Mouse (Mus musculus): ENCODE data around the gene Samd10. TPM values are rescaled to one million over a fixed set of nuclear protein-coding genes. Genes with fewer than 3 reads are reported as not detected.
A peak's percentile ranks its signal among the peaks of the same experiment; 100 is the strongest.

Gene Samd10
- polyA plus RNA-seq, 1 experiment from 2014 or later = 29.2 TPM

GRCm38 (mm10) chr2:181581402-181582120, 17.5 kb downstream of the Samd10 start:
- WGBS = under 1% methylated on average over 49 of the region's 49 CpGs

GRCm38 (mm10) chr2:181581016-181581401, 18.0 kb downstream of the Samd10 start:
- Histone ChIP-seq H3K4me1 (ENCODE audit: control insufficient read depth, insufficient read depth, low read length) (peaks cover 28% of the 10 kb centered on the region), H3K36me3 (ENCODE audit: control insufficient read depth, insufficient read depth, low read length) (peaks cover 22% of the 10 kb centered on the region), H3K9me3 (ENCODE audit: control insufficient read depth, low read length) (no peaks in the 10 kb centered on the region), H3K4me2 (replicated peaks; ENCODE audit: low read depth, low read length) (peak overlapping the region; percentile 82), H3K9ac (ENCODE audit: low read depth, low read length) (peak overlapping the region; percentile 80), H3K27ac (ENCODE audit: low read depth, low read length) (peak overlapping the region; percentile 88), H3K4me3 (ENCODE audit: low read length) (peak overlapping the region; percentile 57), H3K27me3 (ENCODE audit: control insufficient read depth, insufficient read depth, low read length) (no peaks in the 10 kb centered on the region)
- under 1% methylated on average over 11 of the region's 11 CpGs for WGBS
- peak; percentile 75 for ATAC-seq (ENCODE audit: low FRiP score, low TSS enrichment)

More at GRCm38 (mm10) chr2:181581402-181582120, 17.5 kb downstream of the Samd10 start:
- peak overlapping the region; percentile 88 for H3K27ac ChIP-seq (ENCODE audit: low read depth, low read length)
- H3K9me3 ChIP-seq (ENCODE audit: control insufficient read depth, low read length) = no peaks in the 10 kb centered on the region
- peaks cover 28% of the 10 kb centered on the region for H3K36me3 ChIP-seq (ENCODE audit: control insufficient read depth, insufficient read depth, low read length)
- H3K27me3 ChIP-seq (ENCODE audit: control insufficient read depth, insufficient read depth, low read length) = no peaks in the 10 kb centered on the region
- H3K9ac ChIP-seq (ENCODE audit: low read depth, low read length) = peak overlapping the region; percentile 80
- H3K4me2 ChIP-seq (replicated peaks; ENCODE audit: low read depth, low read length) = peak overlapping the region; percentile 82
- H3K4me3 ChIP-seq (ENCODE audit: low read length) = peak overlapping the region; percentile 57
- ATAC-seq (ENCODE audit: low FRiP score, low TSS enrichment) = peak; percentile 71
- H3K4me1 ChIP-seq (ENCODE audit: control insufficient read depth, insufficient read depth, low read length) = peaks cover 28% of the 10 kb centered on the region

- Histone ChIP-seq H3K27ac (ENCODE audit: low read depth, low read length) (peak overlapping the region; percentile 88), H3K9me3 (ENCODE audit: control insufficient read depth, low read length) (no peaks in the 10 kb centered on the region), H3K4me1 (ENCODE audit: control insufficient read depth, insufficient read depth, low read length) (peaks cover 28% of the 10 kb centered on the region), H3K4me2 (replicated peaks; ENCODE audit: low read depth, low read length) (peak overlapping the region; percentile 82), H3K9ac (ENCODE audit: low read depth, low read length) (peak overlapping the region; percentile 80; the same call in 1 of the 2 replicates), H3K27me3 (ENCODE audit: control insufficient read depth, insufficient read depth, low read length) (no peaks in the 10 kb centered on the region), H3K36me3 (ENCODE audit: control insufficient read depth, insufficient read depth, low read length) (peaks cover 15% of the 10 kb centered on the region), H3K4me3 (ENCODE audit: low read length) (peak overlapping the region; percentile 57)
- no peak for ATAC-seq (ENCODE audit: low FRiP score, low TSS enrichment)
- 72% methylated on average over 5 of the region's 5 CpGs for WGBS
Observed at GRCm38 (mm10) chr2:181580131-181580772, 18.8 kb downstream of the Samd10 start.

GRCm38 (mm10) chr2:181579681-181580080, 19.3 kb downstream of the Samd10 start:
- Histone ChIP-seq H3K4me3 (ENCODE audit: low read length) (no peak overlapping the region), H3K4me2 (replicated peaks; ENCODE audit: low read depth, low read length) (peak overlapping the region; percentile 8; the same call in 1 of the 2 replicates), H3K9ac (ENCODE audit: low read depth, low read length) (no peak overlapping the region), H3K9me3 (ENCODE audit: control insufficient read depth, low read length) (no peaks in the 10 kb centered on the region), H3K27me3 (ENCODE audit: control insufficient read depth, insufficient read depth, low read length) (no peaks in the 10 kb centered on the region), H3K4me1 (ENCODE audit: control insufficient read depth, insufficient read depth, low read length) (peaks cover 28% of the 10 kb centered on the region), H3K27ac (ENCODE audit: low read depth, low read length) (peak overlapping the region; percentile 88; the same call in 1 of the 2 replicates), H3K36me3 (ENCODE audit: control insufficient read depth, insufficient read depth, low read length) (peaks cover 11% of the 10 kb centered on the region)
- 78% methylated on average over 1 of the region's 1 CpGs for WGBS
- ATAC-seq (ENCODE audit: low FRiP score, low TSS enrichment) = no peak

GRCm38 (mm10) chr2:181578790-181579618, 20.0 kb downstream of the Samd10 start:
- Histone ChIP-seq H3K36me3 (ENCODE audit: control insufficient read depth, insufficient read depth, low read length) (peaks cover 9% of the 10 kb centered on the region; the same call in 1 of the 2 replicates), H3K9ac (ENCODE audit: low read depth, low read length) (no peak overlapping the region)
- WGBS = 29% methylated on average over 5 of the region's 5 CpGs

GRCm38 (mm10) chr2:181577981-181578581, 20.9 kb downstream of the Samd10 start:
- Histone ChIP-seq H3K9ac (ENCODE audit: low read depth, low read length) (no peak overlapping the region), H3K36me3 (ENCODE audit: control insufficient read depth, insufficient read depth, low read length) (peaks cover 9% of the 10 kb centered on the region; the same call in 1 of the 2 replicates), H3K4me1 (ENCODE audit: control insufficient read depth, insufficient read depth, low read length) (peaks cover 28% of the 10 kb centered on the region), H3K4me3 (ENCODE audit: low read length) (no peak overlapping the region), H3K27me3 (ENCODE audit: control insufficient read depth, insufficient read depth, low read length) (no peaks in the 10 kb centered on the region), H3K27ac (ENCODE audit: low read depth, low read length) (no peak overlapping the region), H3K9me3 (ENCODE audit: control insufficient read depth, low read length) (no peaks in the 10 kb centered on the region), H3K4me2 (replicated peaks; ENCODE audit: low read depth, low read length) (no peak overlapping the region)
- ATAC-seq (ENCODE audit: low FRiP score, low TSS enrichment) = no peak
- WGBS = 83% methylated on average over 7 of the region's 7 CpGs

More at GRCm38 (mm10) chr2:181578790-181579618, 20.0 kb downstream of the Samd10 start:
- H3K9me3 ChIP-seq (ENCODE audit: control insufficient read depth, low read length) = no peaks in the 10 kb centered on the region
- no peak overlapping the region for H3K4me3 ChIP-seq (ENCODE audit: low read length)
- H3K27ac ChIP-seq (ENCODE audit: low read depth, low read length) = peak overlapping the region; percentile 88; the same call in 1 of the 2 replicates
- H3K4me1 ChIP-seq (ENCODE audit: control insufficient read depth, insufficient read depth, low read length) = peaks cover 28% of the 10 kb centered on the region
- ATAC-seq (ENCODE audit: low FRiP score, low TSS enrichment) = peak; percentile 39; the same call in 1 of the 2 replicates
- H3K27me3 ChIP-seq (ENCODE audit: control insufficient read depth, insufficient read depth, low read length) = no peaks in the 10 kb centered on the region
- H3K4me2 ChIP-seq (replicated peaks; ENCODE audit: low read depth, low read length) = peak overlapping the region; percentile 1; the same call in 1 of the 2 replicates

- Histone ChIP-seq H3K4me3 (ENCODE audit: low read length) (no peak overlapping the region), H3K4me1 (ENCODE audit: control insufficient read depth, insufficient read depth, low read length) (peaks cover 28% of the 10 kb centered on the region), H3K9me3 (ENCODE audit: control insufficient read depth, low read length) (no peaks in the 10 kb centered on the region), H3K36me3 (ENCODE audit: control insufficient read depth, insufficient read depth, low read length) (peaks cover 14% of the 10 kb centered on the region), H3K9ac (ENCODE audit: low read depth, low read length) (no peak overlapping the region), H3K27me3 (ENCODE audit: control insufficient read depth, insufficient read depth, low read length) (no peaks in the 10 kb centered on the region), H3K4me2 (replicated peaks; ENCODE audit: low read depth, low read length) (no peak overlapping the region), H3K27ac (ENCODE audit: low read depth, low read length) (no peak overlapping the region)
- ATAC-seq (ENCODE audit: low FRiP score, low TSS enrichment) = no peak
- WGBS = 70% methylated on average over 2 of the region's 2 CpGs
Observed at GRCm38 (mm10) chr2:181577126-181577525, 21.9 kb downstream of the Samd10 start.

- peaks cover 28% of the 10 kb centered on the region for H3K4me1 ChIP-seq (ENCODE audit: control insufficient read depth, insufficient read depth, low read length)
- H3K4me2 ChIP-seq (replicated peaks; ENCODE audit: low read depth, low read length) = no peak overlapping the region
- no peak for ATAC-seq (ENCODE audit: low FRiP score, low TSS enrichment)
- H3K27ac ChIP-seq (ENCODE audit: low read depth, low read length) = no peak overlapping the region
- no peaks in the 10 kb centered on the region for H3K9me3 ChIP-seq (ENCODE audit: control insufficient read depth, low read length)
- H3K36me3 ChIP-seq (ENCODE audit: control insufficient read depth, insufficient read depth, low read length) = peaks cover 16% of the 10 kb centered on the region
- no peak overlapping the region for H3K4me3 ChIP-seq (ENCODE audit: low read length)
- H3K27me3 ChIP-seq (ENCODE audit: control insufficient read depth, insufficient read depth, low read length) = no peaks in the 10 kb centered on the region
- no peak overlapping the region for H3K9ac ChIP-seq (ENCODE audit: low read depth, low read length)
- 89% methylated on average over 2 of the region's 2 CpGs for WGBS
Observed at GRCm38 (mm10) chr2:181576613-181577012, 22.4 kb downstream of the Samd10 start.
